Mouse (Mus musculus) intestine, postnatal 0 days (tissue): Measurements from ENCODE around the gene Gm12184. TPM values are rescaled to one million over a fixed set of nuclear protein-coding genes. Genes with fewer than 3 reads are reported as not detected.
"Not testable (repeated sequence)": the region's sequence is repeated elsewhere in the genome, so short reads cannot be mapped to it uniquely, and the experiment has no call there.

Experiments
- ATAC-seq: fragments of 200-750 bp; cut with Nextera tagmentation; 2 replicates; pipeline ENCODE4 v1.8.0; 2017; ENCODE audit warnings: mild to moderate bottlenecking, moderate TSS enrichment, moderate library complexity
- H3K27ac ChIP-seq: fragments of 300-500 bp; sonication (generic); 2 replicates; pipeline ENCODE4 v1.5.1; 2014; ENCODE audit warnings: mild to moderate bottlenecking, low read depth, low read length, moderate library complexity
- H3K27me3 ChIP-seq: fragments of 300-500 bp; sonication (generic); replicated peaks from 2 replicates; pipeline ENCODE4 v1.6.1; 2014; ENCODE audit warnings: low read length, mixed read lengths; ENCODE audit not compliant: control insufficient read depth, insufficient read depth
- H3K36me3 ChIP-seq: fragments of 300-500 bp; sonication (generic); 2 replicates; pipeline ENCODE4 v1.6.1; 2014; ENCODE audit warnings: mild to moderate bottlenecking, moderate library complexity; ENCODE audit not compliant: control insufficient read depth, insufficient read depth
- H3K4me1 ChIP-seq: fragments of 300-500 bp; sonication (generic); replicated peaks from 2 replicates; pipeline ENCODE4 v1.6.1; 2014; ENCODE audit warnings: antibody characterized with exemption, low read length, mixed read lengths; ENCODE audit not compliant: control insufficient read depth, insufficient read depth
- H3K4me2 ChIP-seq: fragments of 300-500 bp; sonication (generic); replicated peaks from 2 replicates; pipeline ENCODE4 v1.6.1; 2014; ENCODE audit warnings: low read depth, mild to moderate bottlenecking, moderate library complexity
- H3K4me3 ChIP-seq: fragments of 300-500 bp; sonication (generic); 2 replicates; pipeline ENCODE4 v1.5.1; 2014; ENCODE audit warnings: low read depth, low read length
- H3K9ac ChIP-seq: fragments of 300-500 bp; sonication (generic); 2 replicates; pipeline ENCODE4 v1.6.1; 2014; ENCODE audit warnings: mild to moderate bottlenecking, low read depth, low read length
- H3K9me3 ChIP-seq: fragments of 300-500 bp; sonication (generic); 2 replicates; pipeline ENCODE4 v1.6.1; 2016; ENCODE audit warnings: mixed run types; ENCODE audit not compliant: control insufficient read depth
- CTCF ChIP-seq: sonication (generic); IDR thresholded peaks from 2 replicates; pipeline ENCODE4 v1.5.1; 2016; ENCODE audit warnings: low read depth, mild to moderate bottlenecking, control low read depth, antibody characterized with exemption, moderate library complexity
- WGBS: fragments of 180-500 bp; shearing (Covaris S2); extraction: QIAGEN DNeasy Blood & Tissue Kit; methylation state at CpG from one replicate; pipeline ENCODE4 v1.1.7; 2014; 5-methylcytosine and 5-hydroxymethylcytosine counted together
- polyA plus RNA-seq: library from polyadenylated mRNA; unstranded; fragments of >200 nt; fragmentation: Nextera tagmentation; extraction: Ambion mirVana; gene quantifications from 2 replicates; pipeline ENCODE4 v1.2.1, GENCODE M21; 2015

The Gm12184 gene
- polyA plus RNA-seq, 1 experiment from 2014 or later = 5.0 TPM

- WGBS = 46% methylated on average over 14 of the region's 14 CpGs
- peak overlapping the region; percentile 31 for H3K4me3 ChIP-seq
- H3K27me3 ChIP-seq = no peaks in the 10 kb centered on the region
- TF ChIP-seq CTCF = no peak
- no peaks in the 10 kb centered on the region for H3K36me3 ChIP-seq
- no peaks in the 10 kb centered on the region for H3K9me3 ChIP-seq
- no peak for ATAC-seq
- H3K4me1 ChIP-seq = no peaks in the 10 kb centered on the region
- no peak overlapping the region for H3K27ac ChIP-seq
- H3K4me2 ChIP-seq = peak overlapping the region; percentile 68
- H3K9ac ChIP-seq = no peak overlapping the region
Measured at GRCm38 (mm10) chr11:48822768-48823512, 3.5 kb downstream of the Gm12184 start.

DNA sequence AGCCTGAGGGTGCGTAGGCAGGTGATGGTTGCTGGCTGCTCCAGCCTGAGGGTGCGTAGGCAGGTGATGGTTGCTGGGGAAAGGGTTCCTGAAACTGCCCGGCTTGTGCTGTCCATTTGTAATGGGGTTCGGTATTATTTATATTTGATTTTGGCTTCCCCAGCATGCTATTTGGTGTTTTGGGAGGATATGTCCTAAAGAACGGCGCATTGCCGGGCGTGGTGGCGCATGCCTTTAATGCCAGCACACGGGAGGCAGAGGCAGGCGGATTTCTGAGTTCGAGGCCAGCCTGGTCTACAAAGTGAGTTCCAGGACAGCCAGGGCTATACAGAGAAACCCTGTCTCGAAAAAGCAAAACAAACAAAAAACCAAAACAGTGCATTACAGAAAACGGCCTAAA lies 5.2 kb downstream of the Gm12184 start:
- not testable (repeated sequence) for H3K9me3 ChIP-seq, ATAC-seq, H3K27ac ChIP-seq, H3K4me1 ChIP-seq, H3K36me3 ChIP-seq, H3K4me3 ChIP-seq, H3K4me2 ChIP-seq, H3K27me3 ChIP-seq, H3K9ac ChIP-seq
- 84% methylated on average over 14 of the region's 14 CpGs for WGBS

- H3K4me2 ChIP-seq = no peak overlapping the region
- no peak overlapping the region for H3K9ac ChIP-seq
- H3K36me3 ChIP-seq = no peaks in the 10 kb centered on the region
- TF ChIP-seq CTCF = no peak
- no peak overlapping the region for H3K27ac ChIP-seq
- no peaks in the 10 kb centered on the region for H3K27me3 ChIP-seq
- H3K4me3 ChIP-seq = no peak overlapping the region
- no peak for ATAC-seq
- H3K9me3 ChIP-seq = no peaks in the 10 kb centered on the region
- H3K4me1 ChIP-seq = peaks cover 5% of the 10 kb centered on the region; the same call in 1 of the 2 replicates
Measured at GRCm38 (mm10) chr11:48820308-48820674, 6.2 kb downstream of the Gm12184 start.

- no peaks in the 10 kb centered on the region for H3K9me3 ChIP-seq
- peaks cover 6% of the 10 kb centered on the region; the same call in 1 of the 2 replicates for H3K4me1 ChIP-seq
- H3K27me3 ChIP-seq = no peaks in the 10 kb centered on the region
- ATAC-seq = no peak
- 61% methylated on average over 7 of the region's 7 CpGs for WGBS
- no peak overlapping the region for H3K9ac ChIP-seq
- H3K4me3 ChIP-seq = no peak overlapping the region
- TF ChIP-seq CTCF = no peak
- H3K4me2 ChIP-seq = no peak overlapping the region
- H3K27ac ChIP-seq = no peak overlapping the region
- no peaks in the 10 kb centered on the region for H3K36me3 ChIP-seq
Measured at GRCm38 (mm10) chr11:48819614-48820307, 6.7 kb downstream of the Gm12184 start.

DNA sequence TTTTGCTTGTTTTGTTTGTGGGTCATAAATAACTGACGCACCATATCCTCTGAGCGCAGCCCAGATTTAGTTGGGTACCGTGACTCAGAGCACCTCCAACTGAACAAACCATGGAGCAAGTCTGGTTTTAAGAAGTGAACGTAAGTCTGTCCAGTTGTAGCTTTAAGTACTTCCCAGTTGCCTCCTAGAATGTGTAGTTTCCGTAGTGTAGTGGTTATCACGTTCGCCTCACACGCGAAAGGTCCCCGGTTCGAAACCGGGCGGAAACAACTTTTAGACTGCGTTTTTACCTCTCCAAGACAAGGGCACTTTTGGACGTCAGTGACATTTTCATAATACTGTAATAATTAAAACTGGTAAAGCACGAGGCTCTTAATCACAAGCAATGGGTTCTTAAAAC lies 8.1 kb downstream of the Gm12184 start:
- under 1% methylated on average over 16 of the region's 16 CpGs for WGBS
- ATAC-seq = no peak; the same call in 1 of the 2 replicates

DNA sequence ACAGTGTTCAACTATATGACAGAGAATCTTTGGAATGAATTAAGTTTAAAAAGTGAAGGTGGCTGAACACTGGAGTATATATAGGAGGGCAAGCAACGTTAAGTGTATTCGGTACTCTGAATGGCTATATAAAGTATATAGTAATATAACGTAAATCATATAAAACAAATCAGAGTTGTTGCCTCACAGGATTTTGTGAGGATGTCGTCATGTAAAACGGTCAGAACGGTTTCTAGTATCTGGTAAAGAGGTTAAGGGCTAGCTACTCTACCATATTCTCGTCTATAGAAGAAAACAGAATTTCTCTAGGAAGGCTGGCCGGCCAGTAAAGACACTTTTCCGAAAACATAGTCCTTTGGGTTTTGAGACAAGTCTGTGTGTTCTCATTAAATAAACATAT lies 8.7 kb downstream of the Gm12184 start:
- no peaks in the 10 kb centered on the region for H3K9me3 ChIP-seq
- TF ChIP-seq CTCF = no peak
- H3K4me3 ChIP-seq = peak overlapping the region; percentile 72
- H3K27me3 ChIP-seq = no peaks in the 10 kb centered on the region
- H3K9ac ChIP-seq = peak overlapping the region; percentile 87
- no peaks in the 10 kb centered on the region for H3K36me3 ChIP-seq
- peak overlapping the region; percentile 96 for H3K27ac ChIP-seq
- H3K4me2 ChIP-seq = peak overlapping the region; percentile 87
- 6% methylated on average over 9 of the region's 9 CpGs for WGBS
- H3K4me1 ChIP-seq = peaks cover 13% of the 10 kb centered on the region; the same call in 1 of the 2 replicates
- no peak for ATAC-seq

More for the DNA sequence above, 8.1 kb downstream of the Gm12184 start:
- TF ChIP-seq CTCF = no peak
- peak overlapping the region; percentile 87 for H3K4me2 ChIP-seq
- peak overlapping the region; percentile 87; the same call in 1 of the 2 replicates for H3K9ac ChIP-seq
- H3K9me3 ChIP-seq = no peaks in the 10 kb centered on the region
- H3K4me1 ChIP-seq = peaks cover 13% of the 10 kb centered on the region; the same call in 1 of the 2 replicates
- no peaks in the 10 kb centered on the region for H3K27me3 ChIP-seq
- no peak overlapping the region for H3K27ac ChIP-seq
- no peaks in the 10 kb centered on the region for H3K36me3 ChIP-seq
- H3K4me3 ChIP-seq = peak overlapping the region; percentile 72
